Mouse (Mus musculus) forebrain, embryonic 16.5 days (tissue): ENCODE measurements around the gene Ttc27. TPM values are rescaled to one million over a fixed set of nuclear protein-coding genes. Genes with fewer than 3 reads are reported as not detected.

Experiments used
- ATAC-seq: fragments of 200-750 bp; cut with Nextera tagmentation; 2 replicates; pipeline ENCODE4 v1.8.0; 2017; ENCODE audit warnings: mild to moderate bottlenecking, moderate library complexity
- H3K27ac ChIP-seq: fragments of 300-500 bp; sonication (generic); 2 replicates; pipeline ENCODE4 v1.5.1; 2014; ENCODE audit warnings: low read length, control low read depth
- H3K27me3 ChIP-seq: fragments of 300-500 bp; sonication (generic); replicated peaks from 2 replicates; pipeline ENCODE4 v1.6.1; 2014; ENCODE audit warnings: low read length; ENCODE audit not compliant: control insufficient read depth, insufficient read depth
- H3K36me3 ChIP-seq: fragments of 300-500 bp; sonication (generic); 2 replicates; pipeline ENCODE4 v1.6.1; 2014; ENCODE audit not compliant: control insufficient read depth, insufficient read depth
- H3K4me1 ChIP-seq: fragments of 300-500 bp; sonication (generic); replicated peaks from 2 replicates; pipeline ENCODE4 v1.6.1; 2014; ENCODE audit warnings: low read length; ENCODE audit not compliant: control insufficient read depth, insufficient read depth
- H3K4me2 ChIP-seq: fragments of 300-500 bp; sonication (generic); 2 replicates; pipeline ENCODE4 v1.6.1; 2014; ENCODE audit warnings: mild to moderate bottlenecking, low read length, control low read depth
- H3K4me3 ChIP-seq: fragments of 300-500 bp; sonication (generic); replicated peaks from 2 replicates; pipeline ENCODE4 v1.5.1; 2014; ENCODE audit warnings: mild to moderate bottlenecking, low read length, control low read depth
- H3K9ac ChIP-seq: fragments of 300-500 bp; sonication (generic); replicated peaks from 2 replicates; pipeline ENCODE4 v1.6.1; 2014; ENCODE audit warnings: low read depth, low read length, control low read depth
- H3K9me3 ChIP-seq: fragments of 300-500 bp; sonication (generic); 2 replicates; pipeline ENCODE4 v1.6.1; 2016; ENCODE audit warnings: low read length; ENCODE audit not compliant: control insufficient read depth
- WGBS: fragments of 180-500 bp; shearing (Covaris S2); extraction: QIAGEN DNeasy Blood & Tissue Kit; methylation state at CpG from one replicate; pipeline ENCODE4 v1.1.7; 2014; 5-methylcytosine and 5-hydroxymethylcytosine counted together
- polyA plus RNA-seq: library from polyadenylated mRNA; unstranded; fragments of >200 nt; fragmentation: Nextera tagmentation; extraction: Ambion mirVana; gene quantifications from 2 replicates; pipeline ENCODE4 v1.2.1, GENCODE M21; 2015

Gene Ttc27
- polyA plus RNA-seq, 1 experiment from 2014 or later: 17.9 TPM

DNA sequence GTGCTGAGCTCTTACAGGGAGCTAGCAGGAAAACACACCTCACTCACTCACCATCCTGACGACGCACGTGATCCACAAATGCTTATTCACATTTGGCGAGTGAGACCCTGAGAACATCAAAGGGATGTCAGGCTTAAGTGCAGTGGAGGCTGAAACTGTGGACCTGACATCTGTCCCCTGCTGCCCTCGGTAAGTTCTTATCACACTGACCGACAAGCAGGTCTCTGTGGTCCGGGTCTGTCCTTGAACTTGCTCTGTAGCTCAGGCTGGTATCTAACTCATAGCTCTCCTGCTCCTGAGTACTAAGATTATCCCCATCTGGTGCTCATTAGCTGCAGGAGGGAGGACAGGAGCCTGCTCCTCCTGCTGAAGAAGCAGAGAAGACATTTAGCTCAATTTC, 162.2 kb downstream of the Ttc27 start:
- Histone ChIP-seq H3K9me3 (no peaks in the 10 kb centered on the region), H3K4me3 (no peak overlapping the region), H3K9ac (no peak overlapping the region), H3K27ac (no peak overlapping the region), H3K27me3 (no peaks in the 10 kb centered on the region), H3K4me1 (no peaks in the 10 kb centered on the region), H3K4me2 (no peak overlapping the region), H3K36me3 (no peaks in the 10 kb centered on the region)
- WGBS: 86% methylated on average over 7 of the region's 7 CpGs
- ATAC-seq: no peak

GRCm38 (mm10) chr17:74887039-74887438, 169.5 kb downstream of the Ttc27 start:
- no peaks in the 10 kb centered on the region for H3K27me3 ChIP-seq
- H3K27ac ChIP-seq: no peak overlapping the region
- 32% methylated on average over 7 of the region's 7 CpGs for WGBS

GRCm38 (mm10) chr17:74888836-74889534, 171.5 kb downstream of the Ttc27 start:
- Histone ChIP-seq H3K9me3 (no peaks in the 10 kb centered on the region), H3K4me2 (no peak overlapping the region), H3K27ac (no peak overlapping the region), H3K9ac (no peak overlapping the region), H3K36me3 (no peaks in the 10 kb centered on the region), H3K4me1 (no peaks in the 10 kb centered on the region), H3K27me3 (no peaks in the 10 kb centered on the region), H3K4me3 (no peak overlapping the region)
- 76% methylated on average over 11 of the region's 11 CpGs for WGBS
- no peak for ATAC-seq

More at GRCm38 (mm10) chr17:74887039-74887438, 169.5 kb downstream of the Ttc27 start:
- ATAC-seq: no peak
- Histone ChIP-seq H3K9me3 (no peaks in the 10 kb centered on the region), H3K4me2 (no peak overlapping the region), H3K4me3 (no peak overlapping the region), H3K9ac (no peak overlapping the region), H3K4me1 (no peaks in the 10 kb centered on the region), H3K36me3 (no peaks in the 10 kb centered on the region)

GRCm38 (mm10) chr17:74889535-74890117, 172.1 kb downstream of the Ttc27 start:
- Histone ChIP-seq H3K9me3 (no peaks in the 10 kb centered on the region), H3K4me1 (no peaks in the 10 kb centered on the region), H3K36me3 (no peaks in the 10 kb centered on the region), H3K27me3 (no peaks in the 10 kb centered on the region), H3K4me3 (no peak overlapping the region), H3K9ac (no peak overlapping the region), H3K4me2 (no peak overlapping the region), H3K27ac (no peak overlapping the region)
- no peak for ATAC-seq
- WGBS: 76% methylated on average over 11 of the region's 11 CpGs

- no peaks in the 10 kb centered on the region for H3K27me3 ChIP-seq
- no peaks in the 10 kb centered on the region for H3K36me3 ChIP-seq
- WGBS: 93% methylated on average over 7 of the region's 7 CpGs
- H3K4me3 ChIP-seq: no peak overlapping the region
- ATAC-seq: no peak
- peaks cover 6% of the 10 kb centered on the region for H3K4me1 ChIP-seq
- H3K9ac ChIP-seq: no peak overlapping the region
- no peak overlapping the region for H3K27ac ChIP-seq
- no peak overlapping the region for H3K4me2 ChIP-seq
- no peaks in the 10 kb centered on the region for H3K9me3 ChIP-seq
These were observed 184.9 kb downstream of the Ttc27 start for GRCm38 (mm10) chr17:74902453-74902852.

GRCm38 (mm10) chr17:74903411-74904331, 186.1 kb downstream of the Ttc27 start:
- Histone ChIP-seq H3K4me3 (no peak overlapping the region), H3K9me3 (no peaks in the 10 kb centered on the region), H3K36me3 (no peaks in the 10 kb centered on the region), H3K27ac (no peak overlapping the region), H3K27me3 (no peaks in the 10 kb centered on the region), H3K9ac (no peak overlapping the region), H3K4me1 (peaks cover 6% of the 10 kb centered on the region), H3K4me2 (no peak overlapping the region)
- no peak for ATAC-seq
- 33% methylated on average over 16 of the region's 16 CpGs for WGBS

DNA sequence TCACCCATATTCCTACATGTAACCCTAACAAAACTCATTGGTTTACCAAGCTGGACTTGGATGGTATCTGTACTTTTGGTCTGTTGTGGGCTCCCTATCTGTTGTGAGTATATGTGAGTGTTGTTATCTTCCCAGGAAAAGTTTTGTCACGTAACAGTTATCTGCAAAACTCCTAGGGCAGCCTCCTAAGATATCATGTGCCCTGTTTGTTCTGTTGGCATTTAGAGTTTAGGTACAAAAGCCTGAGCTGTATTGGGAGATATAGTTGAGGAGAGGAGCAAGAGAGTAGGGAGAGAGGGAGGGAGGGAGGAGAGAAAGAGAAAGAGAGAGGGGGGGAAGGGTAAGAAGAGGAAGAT, 186.8 kb downstream of the Ttc27 start:
- no peak overlapping the region for H3K27ac ChIP-seq
- no peak overlapping the region for H3K4me3 ChIP-seq
- no peak overlapping the region for H3K4me2 ChIP-seq
- H3K4me1 ChIP-seq: peaks cover 6% of the 10 kb centered on the region
- H3K27me3 ChIP-seq: no peaks in the 10 kb centered on the region
- ATAC-seq: no peak
- WGBS: 82% methylated on average over 1 of the region's 1 CpGs
- no peak overlapping the region for H3K9ac ChIP-seq
- no peaks in the 10 kb centered on the region for H3K36me3 ChIP-seq
- H3K9me3 ChIP-seq: no peaks in the 10 kb centered on the region

DNA sequence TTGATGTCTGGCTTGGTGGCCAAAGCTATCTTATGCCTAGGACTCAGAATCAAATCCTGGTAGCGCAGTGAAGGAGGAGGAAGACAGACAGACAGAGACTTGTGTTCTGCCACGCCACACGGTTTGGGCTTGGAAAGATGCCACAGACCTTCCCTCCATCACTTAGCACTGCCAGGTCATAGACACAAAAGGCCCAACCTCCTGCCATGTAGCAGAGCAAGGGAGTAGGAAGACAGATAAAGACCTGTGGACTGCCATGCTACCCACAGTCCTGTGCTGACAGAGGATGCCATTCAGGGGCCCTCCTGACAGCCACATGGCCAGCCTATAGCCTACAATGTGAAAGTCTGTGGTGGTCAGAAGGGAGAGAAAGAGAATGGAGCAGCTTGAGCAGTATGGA, 187.4 kb downstream of the Ttc27 start:
- no peaks in the 10 kb centered on the region for H3K27me3 ChIP-seq
- peaks cover 6% of the 10 kb centered on the region for H3K4me1 ChIP-seq

GRCm38 (mm10) chr17:74912995-74913394, 195.5 kb downstream of the Ttc27 start:
- no peaks in the 10 kb centered on the region for H3K27me3 ChIP-seq

More for the DNA sequence above, 187.4 kb downstream of the Ttc27 start:
- no peaks in the 10 kb centered on the region for H3K9me3 ChIP-seq
- H3K9ac ChIP-seq: no peak overlapping the region
- WGBS: 87% methylated on average over 3 of the region's 3 CpGs
- H3K27ac ChIP-seq: no peak overlapping the region
- H3K36me3 ChIP-seq: no peaks in the 10 kb centered on the region
- ATAC-seq: no peak
- H3K4me2 ChIP-seq: no peak overlapping the region
- H3K4me3 ChIP-seq: no peak overlapping the region

More at GRCm38 (mm10) chr17:74912995-74913394, 195.5 kb downstream of the Ttc27 start:
- H3K4me3 ChIP-seq: no peak overlapping the region
- no peak for ATAC-seq
- no peaks in the 10 kb centered on the region for H3K36me3 ChIP-seq
- no peak overlapping the region for H3K27ac ChIP-seq
- WGBS: 86% methylated on average over 2 of the region's 2 CpGs
- 0 out of 2 replicates have a peak, but pooled peaks cover 4% of the 10 kb centered on the region for H3K9me3 ChIP-seq
- H3K4me2 ChIP-seq: no peak overlapping the region
- H3K9ac ChIP-seq: no peak overlapping the region
- H3K4me1 ChIP-seq: no peaks in the 10 kb centered on the region
